Mouse (Mus musculus) bone marrow macrophage, adult 2 months (primary cell): ENCODE data around the gene Dlst.

ENCODE experiments used
- CTCF ChIP-seq: IDR thresholded peaks from 2 replicates; pipeline ENCODE4 v1.5.1; 2012; ENCODE audit warnings: low read depth, mild to moderate bottlenecking, low read length, moderate library complexity
- POLR2A ChIP-seq: IDR thresholded peaks from 2 replicates; pipeline ENCODE4 v1.6.1; 2012; ENCODE audit warnings: mild to moderate bottlenecking, low read depth, low read length, borderline replicate concordance

DNA sequence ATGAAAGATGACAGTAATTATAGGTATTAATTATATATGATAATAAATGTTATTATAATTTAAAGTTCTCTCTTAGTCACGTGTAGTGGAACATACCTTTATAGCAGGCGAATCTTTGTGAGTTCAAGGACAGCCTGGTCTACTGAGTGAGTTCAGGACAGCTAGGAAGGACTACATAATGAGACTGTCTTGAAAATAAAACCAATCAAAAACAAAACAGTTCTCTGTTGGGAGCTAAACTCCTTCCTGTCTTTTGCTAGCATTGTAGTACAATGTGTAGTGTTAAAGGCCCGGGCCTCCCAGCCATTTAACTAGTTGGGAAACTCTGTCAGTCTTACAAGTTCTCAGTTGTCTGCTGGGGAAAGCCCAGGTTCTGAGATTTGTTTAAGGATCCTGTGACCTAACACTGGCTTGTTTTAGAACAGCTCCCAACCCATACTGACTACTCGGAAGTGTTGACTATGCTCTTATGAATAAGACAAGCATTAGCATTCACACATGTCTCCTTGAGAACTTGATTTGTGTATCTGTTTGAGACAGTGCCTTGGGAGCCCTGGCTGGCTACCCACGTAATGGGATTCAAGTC, 9.0 kb upstream of the Dlst start:
- TF ChIP-seq CTCF (no peak), POLR2A (no peak)
